Mouse (Mus musculus): Measurements from ENCODE around the gene Rcan2.

Rcan2 gene

GRCm38 (mm10) chr17:43904896-43905295, 103.7 kb downstream of the Rcan2 start:
- no peak for DNase-seq (ENCODE audit: extremely low read depth, low read depth)

- no peak for DNase-seq (ENCODE audit: extremely low read depth, low read depth)
Observed at GRCm38 (mm10) chr17:43906728-43907127, 105.6 kb downstream of the Rcan2 start.

DNA sequence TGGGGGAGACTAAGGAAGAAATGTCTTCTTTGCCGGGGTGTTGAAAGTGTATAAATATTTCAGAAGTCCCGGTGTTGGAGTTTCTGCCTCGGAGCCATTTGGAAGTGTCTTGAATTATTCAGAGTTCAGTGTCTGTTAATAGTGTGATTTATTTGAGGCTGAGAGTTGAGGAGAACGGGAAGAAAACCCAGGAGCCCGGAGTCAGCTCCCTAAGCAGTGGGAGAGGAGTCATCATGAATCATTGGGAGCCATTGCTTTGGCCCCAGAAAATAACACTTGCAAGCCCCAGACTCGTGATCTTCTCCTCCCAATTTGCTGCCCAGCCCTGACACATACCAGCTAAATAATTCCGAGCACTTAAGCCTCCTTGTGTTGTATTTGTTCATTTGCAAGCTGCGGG, 115.0 kb downstream of the Rcan2 start:
- DNase-seq (ENCODE audit: extremely low read depth, low read depth): no peak

DNA sequence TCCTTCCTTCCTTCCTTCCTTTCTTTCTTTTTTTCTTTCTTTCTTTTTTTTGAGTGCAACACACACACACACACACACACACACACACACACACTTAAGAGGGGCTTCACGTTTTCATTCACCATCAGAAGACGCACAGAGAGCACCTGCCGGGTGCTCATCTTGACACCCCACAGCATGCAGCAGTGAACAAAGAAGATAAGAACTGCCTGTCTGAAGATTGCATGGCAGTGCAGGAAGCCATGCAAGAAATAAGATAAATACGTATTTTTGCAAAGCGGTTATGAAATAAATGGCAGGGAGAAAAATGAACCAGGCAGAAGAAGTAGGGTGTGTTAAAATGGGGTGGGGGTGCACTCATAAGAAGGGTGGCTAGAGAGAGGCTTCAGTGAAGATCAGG, 116.0 kb downstream of the Rcan2 start:
- no peak for DNase-seq (ENCODE audit: extremely low read depth, low read depth)

GRCm38 (mm10) chr17:43929856-43930255, 128.7 kb downstream of the Rcan2 start:
- no peak for DNase-seq (ENCODE audit: extremely low read depth, low read depth)

DNA sequence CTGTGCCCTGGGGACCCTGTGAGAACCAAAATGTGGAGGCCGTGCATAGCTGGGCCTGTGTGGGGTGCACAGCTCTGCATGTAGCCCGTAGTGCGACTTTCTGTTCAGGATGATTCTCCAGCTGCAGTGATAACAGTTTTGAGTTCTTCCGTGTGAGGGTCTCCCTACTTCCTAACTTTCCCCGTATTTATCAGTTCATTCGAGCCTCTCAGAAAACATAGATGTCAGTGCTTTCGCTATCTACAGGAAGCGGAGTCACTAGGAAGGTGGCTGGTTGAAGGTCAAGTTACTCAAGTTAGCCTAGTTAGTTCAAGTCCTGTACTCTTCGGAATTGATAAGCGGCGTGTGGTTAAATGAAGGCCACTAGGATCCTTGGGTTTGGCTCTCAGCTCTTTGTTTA, 130.6 kb downstream of the Rcan2 start:
- DNase-seq (ENCODE audit: extremely low read depth, low read depth): peak; percentile 88

GRCm38 (mm10) chr17:43934056-43934455, 132.9 kb downstream of the Rcan2 start:
- no peak for DNase-seq (ENCODE audit: extremely low read depth, low read depth)

DNA sequence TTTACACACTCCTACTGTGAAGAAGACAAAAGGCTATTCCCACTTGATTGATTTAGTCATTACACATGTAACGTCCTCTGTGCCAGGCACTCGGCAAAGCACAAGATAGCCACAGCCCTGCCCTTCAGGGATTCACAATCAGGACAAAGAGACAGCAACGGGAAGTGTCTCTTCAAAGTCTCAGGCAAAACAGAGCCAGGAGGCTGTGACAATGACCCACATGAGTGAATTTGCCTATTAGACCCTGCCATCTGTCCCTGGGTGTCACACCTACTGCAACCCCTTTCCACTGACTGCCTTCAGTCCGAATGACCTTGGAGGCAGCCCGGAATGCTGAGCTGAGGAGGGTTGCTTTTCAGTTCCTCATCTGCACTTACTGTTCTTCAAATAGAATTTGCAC, 151.1 kb downstream of the Rcan2 start:
- no peak for DNase-seq (ENCODE audit: extremely low read depth, low read depth)

DNA sequence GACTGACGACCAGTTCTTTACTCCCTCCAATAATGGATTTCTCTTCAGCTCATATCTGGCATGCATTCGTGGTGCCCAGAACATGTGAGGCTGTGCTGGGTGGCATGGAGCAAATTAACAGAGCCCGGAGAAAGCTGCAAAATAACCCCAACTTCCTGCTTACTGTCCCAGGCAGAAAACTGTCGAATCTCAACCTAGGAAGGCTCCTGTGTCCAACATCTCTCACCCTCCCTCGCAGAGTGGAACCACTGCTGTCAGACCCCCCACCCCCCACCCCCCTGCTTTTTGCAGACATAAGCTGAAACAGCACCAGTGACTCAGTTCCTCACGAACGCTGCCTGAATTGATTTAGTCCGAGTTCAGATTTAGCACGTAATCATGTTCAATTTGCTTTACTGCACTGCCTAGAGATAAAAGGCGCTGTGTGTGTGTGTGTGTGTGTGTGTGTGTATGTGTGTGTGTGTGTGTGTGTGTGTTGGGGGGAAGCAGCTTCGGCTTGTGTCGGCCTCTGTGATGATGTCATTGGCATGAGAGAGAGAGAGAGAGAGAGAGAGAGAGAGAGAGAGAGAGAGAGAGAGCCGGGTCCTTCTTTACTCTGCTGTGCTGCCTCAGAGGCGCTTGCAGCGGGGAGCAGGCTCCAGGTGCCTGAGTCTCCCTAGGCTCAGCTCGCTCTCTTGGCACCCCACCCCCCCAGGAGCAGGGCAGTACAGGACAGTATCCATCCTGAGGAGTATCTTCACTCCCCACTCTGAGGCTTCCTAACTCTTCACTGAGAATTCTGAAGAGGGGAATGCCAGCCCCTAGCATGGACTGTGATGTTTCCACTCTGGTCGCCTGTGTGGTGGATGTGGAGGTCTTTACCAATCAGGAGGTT, 151.7 kb downstream of the Rcan2 start:
- no peak for DNase-seq (ENCODE audit: extremely low read depth, low read depth)

GRCm38 (mm10) chr17:43953535-43953918, 152.4 kb downstream of the Rcan2 start:
- no peak for DNase-seq (ENCODE audit: extremely low read depth, low read depth)

DNA sequence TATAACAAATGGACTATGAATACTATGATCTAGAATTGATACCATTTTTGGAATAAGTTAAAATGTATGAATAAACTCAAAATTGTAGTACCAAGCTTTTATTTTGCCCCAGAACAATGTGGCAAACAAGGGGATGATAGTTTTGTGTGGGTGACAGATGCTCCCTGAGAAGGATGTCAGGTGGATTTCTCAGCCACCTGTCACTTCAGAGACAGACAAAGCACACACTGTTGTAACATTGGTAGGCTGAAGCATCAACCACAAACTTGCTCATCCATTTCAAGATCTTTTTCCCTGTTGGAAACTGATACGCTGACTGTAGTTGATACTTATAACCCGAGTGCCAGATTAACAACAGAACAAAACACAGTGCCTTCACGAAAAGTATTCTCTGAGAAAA, 158.6 kb downstream of the Rcan2 start:
- no peak for DNase-seq (ENCODE audit: extremely low read depth, low read depth)

DNA sequence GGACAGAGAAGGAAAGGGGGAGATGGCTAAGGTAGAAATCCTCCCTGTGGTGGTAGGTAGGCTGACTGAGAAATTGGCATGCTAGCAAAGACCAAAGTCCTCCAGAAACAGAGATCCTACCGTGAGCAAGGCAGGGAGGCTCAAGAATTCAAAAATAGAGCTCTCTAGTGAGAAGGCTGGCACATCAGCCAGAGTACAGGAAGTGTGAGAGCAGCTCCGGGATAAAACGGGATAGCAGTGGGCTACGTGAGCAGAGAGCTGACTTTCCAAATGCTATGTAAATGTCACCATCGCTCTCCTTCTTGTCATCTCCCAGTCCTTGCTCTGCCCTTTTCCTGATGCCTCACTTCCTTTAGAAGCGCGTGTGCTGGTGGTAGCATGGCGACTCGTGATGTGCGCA, 168.8 kb downstream of the Rcan2 start:
- no peak for DNase-seq (ENCODE audit: extremely low read depth, low read depth)

DNA sequence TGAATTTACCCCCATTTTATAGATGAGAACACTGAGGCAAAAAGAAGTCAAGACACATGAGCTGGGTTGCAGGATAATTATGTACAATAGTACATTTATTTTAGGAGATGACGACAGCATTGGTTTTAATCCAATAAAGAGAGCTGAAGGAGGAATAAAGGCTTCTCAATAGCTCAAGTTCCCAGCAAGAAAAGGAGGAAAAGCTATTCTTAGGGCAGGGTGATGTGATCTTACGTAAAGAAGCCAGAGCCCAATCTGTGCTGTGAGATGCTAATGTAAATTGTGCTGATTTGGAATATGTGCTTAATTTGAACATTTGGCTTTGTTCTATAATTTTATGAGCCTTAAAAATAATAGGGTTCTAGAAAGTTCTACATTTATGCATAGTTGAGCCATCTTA, 176.4 kb downstream of the Rcan2 start:
- DNase-seq (ENCODE audit: extremely low read depth, low read depth): no peak

GRCm38 (mm10) chr17:43979925-43980324, 178.8 kb downstream of the Rcan2 start:
- DNase-seq (ENCODE audit: extremely low read depth, low read depth): no peak

GRCm38 (mm10) chr17:43982505-43982904, 181.4 kb downstream of the Rcan2 start:
- no peak for DNase-seq (ENCODE audit: extremely low read depth, low read depth)

DNA sequence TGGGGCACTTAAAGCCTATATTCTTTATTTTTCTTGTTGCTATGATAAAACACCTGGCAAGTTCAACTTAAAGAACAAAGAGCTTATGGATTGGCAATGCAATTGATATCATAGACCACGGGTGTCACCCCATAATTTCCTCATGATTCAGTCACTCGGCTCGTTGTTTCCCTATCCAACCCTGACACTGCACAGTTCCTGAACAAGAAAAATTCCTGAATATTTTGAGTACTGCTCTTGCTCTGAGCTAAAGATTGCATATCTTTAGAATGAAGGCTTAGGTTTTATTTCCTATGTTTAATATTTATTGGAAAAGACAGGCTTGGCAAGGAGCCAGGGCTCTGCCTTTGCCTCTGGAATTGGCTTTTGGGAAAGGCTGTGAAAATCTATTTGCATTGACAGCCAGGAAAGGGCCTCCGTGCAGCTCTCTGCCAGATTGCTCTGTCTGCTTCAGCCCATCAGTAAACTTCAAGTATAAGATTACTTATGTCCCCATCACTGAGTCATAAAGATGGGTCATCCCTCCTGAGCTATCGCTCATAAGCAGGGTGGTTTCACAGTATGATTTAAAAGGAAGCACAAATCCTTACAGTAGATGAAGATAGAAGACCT, 188.3 kb downstream of the Rcan2 start:
- no peak for DNase-seq (ENCODE audit: extremely low read depth, low read depth)

- DNase-seq (ENCODE audit: extremely low read depth, low read depth): no peak
Observed at GRCm38 (mm10) chr17:43990957-43991383, 189.8 kb downstream of the Rcan2 start.

DNA sequence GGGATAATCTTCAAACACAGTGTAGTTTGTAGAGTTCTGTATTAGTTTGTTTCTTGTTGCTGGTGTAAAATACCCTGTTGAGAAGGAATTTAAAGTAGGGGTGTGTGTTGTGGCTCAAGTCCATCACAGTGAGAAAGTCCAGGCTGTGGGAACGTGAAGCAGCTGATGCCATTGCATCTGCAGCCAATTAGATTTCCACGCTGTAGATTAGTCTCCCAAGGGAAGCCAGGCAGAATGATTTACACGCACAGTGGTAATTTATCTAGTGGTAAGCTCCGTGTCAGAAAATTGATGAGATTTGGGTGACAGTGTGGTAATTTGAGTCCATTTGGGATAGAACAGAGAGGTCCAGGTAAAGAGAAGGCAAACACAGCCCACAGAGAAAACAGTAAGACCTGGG, 192.9 kb downstream of the Rcan2 start:
- no peak for DNase-seq (ENCODE audit: extremely low read depth, low read depth)

- peak; percentile 87 for DNase-seq (ENCODE audit: extremely low read depth, low read depth)
Observed at GRCm38 (mm10) chr17:43997514-43997913, 196.4 kb downstream of the Rcan2 start.

GRCm38 (mm10) chr17:43998095-43998494, 196.9 kb downstream of the Rcan2 start:
- DNase-seq (ENCODE audit: extremely low read depth, low read depth): no peak

DNA sequence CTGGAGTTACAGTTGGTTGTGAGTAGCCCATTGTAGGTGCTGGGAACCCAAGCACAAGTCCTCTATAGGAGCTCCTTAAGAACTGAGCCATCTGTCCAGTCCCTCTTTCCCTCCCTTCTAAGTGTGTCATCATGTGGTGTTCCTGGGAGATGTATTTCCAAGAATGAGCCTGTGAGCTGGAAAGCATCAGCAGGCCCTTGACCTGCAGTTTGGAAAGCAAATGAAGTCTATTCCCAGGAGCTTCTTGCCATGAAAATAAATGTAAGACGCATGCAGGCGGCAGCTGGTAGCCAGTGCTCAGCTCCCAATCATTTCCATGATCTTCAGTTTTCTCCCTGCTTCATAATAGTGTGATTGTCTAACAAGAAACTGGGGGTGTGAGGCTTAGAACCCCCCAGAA, 203.2 kb downstream of the Rcan2 start:
- no peak for DNase-seq (ENCODE audit: extremely low read depth, low read depth)

- DNase-seq (ENCODE audit: extremely low read depth, low read depth): no peak
Observed at GRCm38 (mm10) chr17:44007411-44007810, 206.3 kb downstream of the Rcan2 start.

GRCm38 (mm10) chr17:44011917-44012316, 210.8 kb downstream of the Rcan2 start:
- no peak for DNase-seq (ENCODE audit: extremely low read depth, low read depth)

All from MEL-GATA-1-ER (cell line).